Mouse (Mus musculus) thymus, postnatal 4 days (tissue): Measurements from ENCODE around the gene Ldhal6b.
A peak's percentile ranks its signal among the peaks of the same experiment; 100 is the strongest.

Experiments
- DNase-seq: peaks from one replicate; pipeline ENCODE4 v3.0.0; 2021

Ldhal6b gene

DNA sequence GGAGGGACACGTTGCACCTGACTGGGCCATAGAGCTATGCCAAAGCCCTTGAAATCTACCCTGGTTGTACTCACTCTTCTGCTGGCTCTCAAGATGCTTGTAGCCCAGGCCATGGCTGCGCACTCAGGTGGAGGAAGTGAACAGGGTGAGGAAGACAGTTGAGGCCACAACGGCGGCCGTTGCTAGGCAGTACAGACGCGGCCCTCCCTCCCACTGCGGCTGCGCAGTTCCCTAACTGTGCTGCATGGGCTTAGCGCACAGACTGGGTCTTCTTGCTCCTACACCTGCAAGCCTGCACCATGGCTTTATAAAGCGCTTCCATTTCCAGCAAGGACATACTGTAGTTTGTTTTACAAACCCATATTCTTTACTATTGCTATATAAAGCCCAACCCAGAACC, at the start of gene Ldhal6b:
Gene Ldhal6b, minus strand, starts transcription at position 223 of the 400 bp plus-strand sequence.
- no peak for DNase-seq

DNA sequence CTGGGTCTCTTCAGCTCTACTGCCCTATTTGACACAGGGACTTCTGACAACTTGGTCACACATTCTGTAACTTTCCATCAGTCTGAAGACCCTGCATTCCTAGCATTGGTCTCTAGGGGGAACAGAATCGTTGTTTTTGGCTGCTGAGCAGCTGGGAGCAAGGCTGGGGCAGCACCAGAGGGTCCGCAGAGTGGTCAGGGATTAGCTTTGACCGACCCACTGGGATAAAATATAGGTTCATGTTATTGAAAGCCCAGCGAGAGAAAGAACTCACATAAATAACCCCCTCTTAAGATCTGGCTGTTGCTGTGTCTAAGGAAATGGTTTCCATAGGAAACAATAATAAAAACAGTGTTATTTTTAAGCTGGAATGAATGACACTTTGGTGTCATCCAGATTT, 48.6 kb upstream of the Ldhal6b start:
- no peak for DNase-seq

DNA sequence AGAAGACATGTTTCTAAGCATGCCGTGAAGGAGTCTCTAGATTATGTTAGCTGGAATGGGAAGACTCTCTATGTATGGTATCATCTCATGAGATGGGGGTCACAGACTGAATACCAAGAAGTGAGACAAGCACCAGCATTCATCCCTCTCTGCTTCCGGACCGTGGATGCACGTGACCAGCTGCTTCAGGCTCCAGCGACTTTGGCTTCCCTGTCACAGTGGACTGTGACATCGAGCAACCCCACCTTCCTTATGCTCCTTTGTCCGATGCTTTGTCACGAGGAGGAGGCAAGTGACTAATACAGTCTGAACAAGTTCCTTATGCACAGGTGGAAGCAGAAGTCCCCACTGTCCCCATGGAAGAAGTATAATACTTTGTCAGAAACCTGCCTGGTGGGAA, 48.2 kb upstream of the Ldhal6b start:
- no peak for DNase-seq

DNA sequence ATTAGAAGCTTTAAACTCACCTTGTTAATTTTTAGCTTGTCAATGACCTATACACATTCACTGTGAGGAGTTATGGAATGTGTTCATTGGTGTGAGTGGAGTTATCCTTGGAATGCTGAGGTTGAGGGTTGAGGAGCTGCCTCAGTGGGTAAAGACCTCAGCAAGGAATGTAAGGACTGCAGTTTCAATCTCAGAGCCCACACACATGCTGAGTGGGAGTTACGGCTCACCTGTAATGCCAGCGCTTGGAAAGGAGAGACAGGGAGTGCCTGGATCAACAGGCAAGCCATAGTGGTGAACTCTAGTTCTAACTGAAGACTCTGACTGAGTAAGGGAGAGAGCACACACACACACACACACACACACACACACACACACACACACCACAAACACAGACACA, 45.3 kb upstream of the Ldhal6b start:
- DNase-seq, result no peak

DNA sequence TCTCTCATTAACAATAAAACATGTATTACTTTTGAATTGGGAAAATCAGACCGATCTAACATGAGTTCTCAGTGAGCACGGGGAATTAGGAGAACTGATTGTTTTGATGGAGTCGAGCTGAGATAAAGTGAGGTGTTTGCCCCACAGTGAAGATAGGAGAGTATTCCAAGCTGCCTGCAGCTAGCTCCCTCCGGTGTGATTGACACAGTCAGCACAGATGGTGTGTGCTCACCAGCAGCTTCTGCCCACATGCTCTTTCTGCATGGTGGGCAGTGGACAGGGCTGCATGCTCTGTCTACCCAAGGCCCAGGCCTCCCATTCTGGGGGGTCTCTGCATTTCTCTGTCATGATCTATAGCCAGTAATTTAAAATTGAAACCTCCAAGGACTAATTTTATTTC, 35.1 kb upstream of the Ldhal6b start:
- no peak for DNase-seq

DNA sequence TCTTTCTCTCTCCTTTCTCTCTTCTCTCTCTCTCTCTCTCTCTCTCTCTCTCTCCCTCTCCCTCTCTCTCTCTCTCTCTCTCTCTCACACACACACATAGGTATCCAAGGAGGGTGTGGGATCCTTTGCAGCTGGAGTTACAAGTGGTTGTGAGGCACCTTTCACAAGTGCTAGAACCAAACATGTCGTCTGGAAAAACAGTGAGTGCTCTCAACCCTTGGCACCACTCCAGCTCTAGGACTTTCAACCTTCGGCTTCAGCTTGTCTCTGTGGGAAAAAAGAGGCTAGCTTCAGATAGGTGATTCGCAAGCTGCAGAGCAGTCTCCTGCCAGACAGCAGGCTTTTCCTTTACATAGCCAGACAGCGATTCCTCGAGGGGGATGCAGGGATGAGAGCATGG, 25.2 kb upstream of the Ldhal6b start:
- no peak for DNase-seq

DNA sequence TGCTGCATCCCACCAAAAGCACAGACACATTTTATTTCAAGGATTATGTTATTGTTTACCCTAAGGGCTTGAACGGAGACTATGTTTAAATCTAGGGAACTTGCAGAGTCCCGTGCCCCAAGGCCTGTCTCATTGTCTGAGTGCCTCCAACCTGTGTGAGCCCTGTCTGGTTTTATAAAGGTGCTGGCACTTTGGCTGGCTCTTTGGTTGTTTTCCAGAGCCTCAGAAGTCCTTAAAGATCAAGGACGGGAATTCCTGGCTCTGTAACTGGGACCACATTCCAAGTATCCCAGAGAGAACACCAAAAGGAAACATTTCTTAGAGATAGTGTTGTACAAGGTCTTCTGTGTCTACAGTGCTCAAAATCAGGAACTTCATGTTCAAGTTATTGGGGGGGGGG, 24.7 kb upstream of the Ldhal6b start:
- no peak for DNase-seq

DNA sequence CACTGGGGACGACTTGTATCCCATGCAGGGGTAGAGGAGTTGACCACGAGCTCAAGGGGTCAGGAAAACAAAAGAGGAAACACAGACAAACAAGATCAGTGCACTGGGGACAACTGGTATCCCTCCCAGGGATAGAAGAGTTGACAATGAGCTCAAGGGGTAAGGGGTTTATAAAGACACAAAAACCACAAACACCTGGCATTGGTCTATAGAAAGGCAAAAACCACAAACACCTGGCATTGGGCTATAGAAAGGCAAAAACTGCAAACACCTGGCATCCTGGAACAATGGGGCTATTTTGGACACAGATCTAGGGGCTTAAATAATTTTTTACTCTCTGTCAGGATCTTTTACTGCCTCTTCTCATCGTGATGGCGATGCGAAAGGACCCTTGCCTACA, 23.8 kb upstream of the Ldhal6b start:
- DNase-seq, result peak; percentile 15

DNA sequence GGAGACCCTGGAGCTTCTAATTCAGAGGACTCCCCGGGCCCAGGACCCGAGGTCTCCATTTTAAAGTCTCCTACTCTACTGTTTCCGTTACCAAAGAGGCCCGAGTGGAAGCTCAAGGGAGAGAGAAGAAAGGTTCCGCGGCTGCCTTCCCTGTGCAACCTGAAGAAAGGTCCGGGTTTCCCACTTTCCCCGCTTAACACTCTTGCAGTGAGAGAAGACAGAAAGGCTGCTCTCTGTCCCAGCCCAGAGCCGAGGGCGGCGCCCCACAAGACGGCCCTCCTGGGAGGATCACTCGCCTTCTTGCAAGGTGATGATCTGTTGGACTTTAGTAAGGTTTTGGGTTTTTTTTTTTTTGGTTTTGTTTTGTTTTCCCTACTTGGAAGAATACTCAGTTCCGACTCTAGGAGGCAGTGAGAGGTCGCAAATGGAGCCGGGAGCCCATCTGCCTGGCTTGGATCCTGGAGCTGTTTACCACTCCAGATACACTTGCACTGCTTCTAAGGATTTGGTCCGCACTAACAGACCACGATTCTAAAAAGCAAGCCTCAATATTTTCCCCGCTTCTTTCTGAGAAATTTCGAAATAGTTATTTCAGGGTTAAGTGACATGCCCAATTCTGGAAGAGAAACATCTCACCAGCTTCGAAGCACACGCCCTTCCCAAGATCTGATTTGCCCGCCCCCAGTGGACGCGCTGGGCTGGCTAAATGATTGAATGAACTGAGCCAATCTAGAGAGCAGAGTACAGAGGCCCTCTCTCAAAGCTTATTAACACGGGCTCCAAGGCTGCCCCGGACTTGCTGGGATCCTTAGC, 21.8 kb upstream of the Ldhal6b start, which contains the start of gene Tmem242:
Gene Tmem242, minus strand, starts transcription at position 101 of the 813 bp plus-strand sequence.
- DNase-seq, result peak; percentile 93

DNA sequence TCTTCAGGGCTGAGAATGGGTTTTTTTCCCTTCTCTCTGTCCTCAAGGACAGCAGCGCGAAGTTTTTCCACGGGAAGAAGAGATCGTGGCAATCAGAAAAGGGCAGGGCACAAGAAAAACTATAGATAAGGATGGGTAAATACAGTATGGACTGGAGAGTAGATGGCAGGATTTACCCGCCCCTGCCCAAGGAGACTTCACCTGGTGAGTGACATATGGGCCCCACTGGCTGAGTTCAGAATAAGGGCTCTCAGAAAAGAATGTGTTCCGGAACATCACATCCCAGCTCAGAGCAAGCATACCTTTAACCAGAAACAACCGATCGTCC, 21.2 kb upstream of the Ldhal6b start:
- DNase-seq, result no peak

DNA sequence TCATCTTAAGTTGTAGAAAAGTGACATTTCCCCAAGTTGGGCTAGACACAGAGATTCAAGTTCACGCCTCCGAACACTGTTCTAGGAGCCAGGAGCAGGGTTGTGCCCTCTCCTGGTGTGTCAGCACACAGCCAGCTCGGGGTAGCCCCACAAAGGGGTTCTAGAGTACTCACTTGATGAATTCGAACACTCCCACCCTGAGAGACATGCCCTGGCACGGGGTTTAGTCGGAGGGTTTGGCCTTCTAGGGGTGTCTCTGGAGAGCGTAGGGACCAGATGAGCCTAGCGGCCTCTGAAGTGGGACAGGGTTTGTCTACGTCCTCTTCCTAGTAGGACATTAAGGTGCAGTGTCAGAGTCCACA, 11.2 kb upstream of the Ldhal6b start:
- no peak for DNase-seq

DNA sequence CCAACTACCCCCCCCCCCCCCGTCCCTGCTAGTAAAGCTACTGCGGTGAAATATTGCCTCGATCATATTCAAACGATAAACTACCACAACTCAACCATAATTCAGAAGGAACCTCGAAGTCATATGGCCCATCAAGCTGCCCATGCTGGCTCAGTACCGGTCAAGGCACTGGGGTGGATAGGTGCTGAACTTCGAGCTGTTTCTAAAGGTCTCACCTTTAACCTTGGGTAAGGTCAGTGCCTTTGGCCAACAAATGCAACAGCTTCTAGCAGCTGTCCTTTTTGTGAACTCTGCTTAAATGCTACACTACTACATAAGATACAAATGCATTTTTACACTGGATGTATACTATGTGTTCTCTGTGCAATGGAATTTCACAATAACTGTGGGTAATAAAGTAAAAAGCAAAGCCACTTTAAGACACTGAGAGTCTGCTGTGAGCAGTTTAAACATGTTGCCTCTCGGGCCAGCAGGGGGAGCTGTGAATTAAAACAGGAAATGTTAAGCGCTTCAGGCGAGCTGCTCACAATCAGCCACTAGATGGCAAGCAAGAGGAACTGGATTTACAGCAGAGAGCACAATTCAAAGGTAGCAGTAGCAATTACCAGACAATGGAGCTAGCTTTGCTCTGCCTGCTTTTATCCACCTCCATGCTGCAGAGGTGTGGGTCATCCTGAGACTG, 10.7 kb upstream of the Ldhal6b start:
- DNase-seq, result peak; percentile 96

DNA sequence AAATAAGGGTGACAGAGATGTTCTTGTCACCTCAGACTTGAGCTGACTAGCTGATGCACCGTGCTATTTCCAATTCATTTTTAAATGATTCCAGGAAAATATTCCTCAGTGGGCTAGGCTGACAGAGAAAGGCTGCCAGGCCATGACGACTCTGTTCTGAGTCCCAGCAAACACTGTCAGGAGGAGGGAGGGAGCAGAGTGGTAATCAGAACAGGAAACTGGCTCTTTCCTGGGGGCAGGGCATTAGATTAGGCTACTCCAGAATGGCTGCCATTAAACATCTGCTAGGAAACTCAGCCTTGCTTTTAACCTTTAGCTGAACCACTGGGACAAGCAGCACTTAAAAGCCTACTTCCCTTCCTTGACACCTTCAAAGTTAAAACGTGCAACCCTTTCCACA, 6.6 kb upstream of the Ldhal6b start:
- DNase-seq, result no peak

DNA sequence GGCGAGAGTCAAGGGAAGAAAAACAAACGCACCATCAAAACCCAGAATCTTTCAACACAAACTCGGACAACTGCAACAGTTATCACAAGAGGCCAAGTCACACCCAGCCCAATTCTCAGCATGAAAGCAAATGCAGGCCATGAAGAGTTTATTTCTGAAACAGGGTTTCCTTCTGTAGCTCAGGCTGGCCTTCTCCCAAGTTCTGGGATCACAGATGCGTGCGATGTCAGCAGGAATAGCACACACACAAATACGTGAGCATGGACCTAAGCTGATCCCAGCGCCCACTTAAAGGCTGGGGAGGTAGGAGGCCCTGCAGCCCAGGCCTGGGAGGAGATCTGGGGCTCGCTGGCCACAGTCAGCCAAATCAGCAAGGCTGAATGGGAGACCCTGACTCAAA, 5.6 kb upstream of the Ldhal6b start:
- no peak for DNase-seq

DNA sequence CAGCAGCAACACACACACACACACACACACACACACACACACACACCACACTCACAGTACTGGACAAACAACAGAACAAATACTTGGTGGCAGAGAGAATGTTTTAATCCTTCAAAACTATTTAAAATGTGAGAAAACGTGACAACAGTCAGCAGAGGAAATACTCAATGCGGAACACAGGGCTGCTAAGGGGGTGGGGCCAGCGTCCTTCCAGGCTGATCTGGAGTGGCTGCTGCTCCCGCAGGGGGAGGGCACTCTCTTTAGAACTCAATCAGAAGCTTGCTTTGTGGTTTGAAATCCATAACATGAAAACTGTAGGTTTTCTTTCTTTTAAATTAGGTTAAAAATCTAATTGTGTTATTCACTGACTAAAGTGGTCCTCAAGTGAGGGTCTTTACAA, 3.3 kb upstream of the Ldhal6b start:
- DNase-seq, result peak; percentile 33

DNA sequence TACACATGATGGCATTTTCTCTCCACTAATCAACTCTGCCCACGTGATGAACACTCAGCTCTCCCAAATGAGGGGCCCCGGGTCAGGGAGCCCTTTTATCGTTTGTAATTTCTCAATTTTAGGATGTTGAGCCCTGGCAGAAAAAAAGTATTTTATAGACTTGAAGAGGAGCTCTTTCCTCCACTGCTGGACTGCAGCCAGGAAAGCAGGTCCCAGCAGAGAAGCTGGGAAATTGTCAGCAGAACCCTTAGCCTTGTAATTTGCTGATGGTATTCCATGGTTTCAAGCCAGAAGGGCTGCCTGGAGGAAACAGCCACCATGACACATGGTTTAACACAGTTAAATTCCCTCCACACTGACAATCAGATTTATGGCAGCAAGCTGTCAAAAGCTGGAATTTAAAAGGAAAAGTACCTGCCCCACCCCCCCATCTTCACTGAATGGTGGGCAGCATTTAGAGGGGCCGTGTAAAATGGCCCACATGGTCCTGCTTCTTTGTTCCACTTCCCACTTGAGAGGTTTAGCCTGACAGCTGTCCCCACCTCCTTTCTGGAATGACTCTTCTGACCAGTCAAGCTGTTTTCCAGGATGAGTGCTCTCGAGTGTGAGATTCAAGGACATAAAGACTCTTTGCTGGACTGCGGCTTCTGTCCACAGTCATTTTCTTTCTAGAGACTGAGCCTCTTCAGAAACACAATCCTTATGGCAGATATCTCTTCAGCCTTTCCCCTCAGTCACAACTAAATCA, 1.4 kb upstream of the Ldhal6b start:
- no peak for DNase-seq

DNA sequence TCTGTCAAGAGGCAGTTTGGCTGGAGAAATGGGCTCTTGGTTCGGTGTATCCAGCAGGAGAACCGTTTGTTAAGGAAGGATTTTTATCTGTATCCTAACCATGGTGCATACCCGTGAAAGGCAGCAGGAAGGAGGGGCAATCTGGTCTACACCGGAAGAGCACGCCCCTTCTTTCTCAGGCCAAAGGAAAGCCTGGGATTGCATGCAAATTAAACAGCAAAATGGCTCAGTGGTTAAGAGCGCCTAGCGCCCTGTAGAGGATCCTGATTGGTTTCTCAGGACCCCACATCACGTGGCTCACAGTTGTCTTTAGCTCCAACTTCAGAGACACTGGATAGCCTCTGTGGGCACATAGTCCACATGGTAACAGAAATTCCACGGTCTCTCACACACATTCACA, 489 bp upstream of the Ldhal6b start:
- no peak for DNase-seq

DNA sequence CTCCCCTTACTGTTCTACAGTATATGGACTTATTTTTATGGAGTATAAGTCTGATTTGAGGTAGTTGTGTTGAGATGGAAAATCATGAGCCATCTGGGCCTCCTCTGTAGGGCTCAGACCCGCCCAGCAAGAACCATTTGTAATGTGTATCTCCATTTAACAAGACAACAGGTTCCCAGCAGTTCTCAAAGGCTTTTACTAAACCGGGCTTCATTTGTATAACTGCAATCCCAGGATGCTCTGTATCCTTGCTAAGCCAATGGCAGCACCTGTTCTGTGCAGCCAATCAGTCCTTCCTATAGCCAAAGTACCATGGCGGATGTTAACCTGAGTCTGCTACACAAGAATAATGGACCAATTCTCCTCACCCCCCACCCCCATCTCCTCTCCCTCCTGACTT, 2.0 kb downstream of the Ldhal6b start:
- no peak for DNase-seq

DNA sequence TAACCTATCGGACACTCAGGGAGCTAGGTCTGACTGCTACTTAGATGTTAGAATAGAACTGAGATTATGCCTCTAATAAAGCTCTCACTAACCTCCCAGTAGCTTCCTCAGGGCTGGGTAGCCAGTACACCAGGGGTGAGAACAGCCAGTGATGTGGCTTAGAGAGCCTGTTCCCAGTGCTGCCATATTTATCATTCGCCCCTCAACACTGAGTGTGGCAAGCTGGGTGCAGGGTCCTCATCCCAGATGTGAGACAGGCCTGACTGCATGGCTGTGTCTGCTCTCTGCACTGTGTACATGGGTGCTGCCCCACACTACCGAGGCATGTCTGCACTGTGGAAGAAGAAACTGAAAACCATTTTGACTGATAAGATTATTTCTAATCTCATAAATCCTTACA, 4.5 kb downstream of the Ldhal6b start:
- DNase-seq, result no peak

DNA sequence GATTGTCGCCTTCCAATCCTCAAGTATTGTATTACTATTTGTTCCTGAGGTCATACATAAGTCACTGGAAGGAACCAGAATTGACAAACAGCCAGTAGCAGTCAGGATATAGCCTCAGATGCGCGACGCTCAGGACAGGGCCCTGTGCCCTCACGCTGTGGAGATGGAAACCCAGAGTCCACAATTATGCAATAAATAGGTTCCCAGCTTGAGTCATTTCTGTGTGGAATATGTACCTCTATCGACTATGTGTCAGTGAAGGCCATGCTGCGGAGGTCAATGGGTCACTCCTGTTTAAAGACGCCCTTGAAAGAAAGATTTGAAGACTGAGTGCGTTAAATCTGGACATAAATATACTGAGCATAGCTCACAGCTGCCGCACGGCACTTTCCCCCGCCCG, 5.2 kb downstream of the Ldhal6b start:
- DNase-seq, result no peak

DNA sequence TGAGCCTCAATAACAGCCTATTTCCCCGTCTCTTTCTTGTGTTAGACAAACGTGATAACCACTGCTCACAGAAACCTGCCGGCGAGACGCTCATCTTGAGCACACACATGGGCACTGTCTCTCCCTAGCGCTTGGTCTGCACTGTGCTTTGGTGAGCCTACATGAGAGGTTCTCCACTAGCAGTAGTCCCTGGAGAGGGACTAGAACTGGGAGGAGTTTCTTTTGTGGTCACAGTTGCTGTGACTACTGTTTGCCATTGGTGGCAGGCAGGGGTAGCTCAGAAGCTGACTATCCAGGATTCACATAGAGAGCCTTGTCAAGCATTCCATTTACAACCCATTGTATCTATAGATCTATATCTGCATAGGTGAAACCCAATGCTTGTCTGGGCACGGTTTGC, 5.8 kb downstream of the Ldhal6b start:
- no peak for DNase-seq

DNA sequence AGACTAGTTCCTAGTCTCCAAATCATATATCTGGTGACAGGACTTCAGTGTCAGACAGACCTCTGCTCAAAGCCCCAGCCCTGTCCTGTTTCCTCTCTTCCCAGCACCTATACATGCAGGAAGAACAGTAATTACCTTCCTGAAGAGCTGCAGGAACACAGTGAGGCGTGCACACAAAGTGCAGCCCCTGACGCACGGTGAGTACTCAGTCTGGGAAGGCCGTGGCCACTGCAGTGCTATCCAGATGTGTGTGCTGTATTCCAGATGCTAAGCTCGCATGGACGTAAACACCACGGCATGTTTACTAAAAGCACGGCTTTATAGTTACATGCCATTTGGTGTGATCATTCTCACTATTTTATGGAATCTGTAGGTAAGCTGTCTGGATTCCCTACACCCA, 6.3 kb downstream of the Ldhal6b start:
- DNase-seq, result no peak

DNA sequence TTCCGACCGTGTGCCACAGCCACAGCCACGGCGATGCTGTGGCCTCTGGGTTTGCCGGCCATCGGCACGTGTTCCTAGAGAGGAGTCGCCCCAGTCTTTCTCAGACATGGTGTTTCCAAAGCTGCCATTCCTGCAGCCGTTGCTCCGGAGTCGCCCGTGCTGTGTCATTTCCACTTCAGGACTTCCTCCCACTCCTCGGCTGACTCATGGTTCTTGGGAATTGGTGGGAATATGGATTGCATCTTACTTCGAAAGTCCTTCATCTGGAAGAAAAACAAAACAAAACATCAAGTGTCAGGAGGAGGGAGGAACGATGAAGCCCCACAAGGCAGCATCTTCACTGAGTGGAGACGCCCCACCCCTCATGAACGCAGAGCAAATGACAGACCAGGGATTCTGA, 7.4 kb downstream of the Ldhal6b start:
- DNase-seq, result no peak

DNA sequence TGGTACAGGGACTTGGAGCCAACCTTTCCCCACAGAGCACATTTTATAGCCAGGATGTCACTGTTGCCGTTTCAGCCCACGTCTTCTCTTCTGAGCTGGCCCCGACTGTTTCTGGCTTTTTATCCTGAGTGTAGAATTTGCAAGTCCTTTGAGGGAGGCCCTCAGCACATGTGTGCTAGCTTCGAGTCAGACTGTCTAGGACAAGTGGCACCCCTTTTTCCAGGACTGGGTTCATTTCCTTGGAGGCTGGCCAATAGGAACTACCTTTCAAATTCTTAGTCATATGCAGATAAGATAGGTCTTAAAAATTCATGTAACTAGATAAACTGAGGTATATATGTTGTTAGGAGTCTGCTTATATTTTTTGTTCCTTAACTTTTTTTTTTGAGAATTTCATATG, 8.2 kb downstream of the Ldhal6b start:
- no peak for DNase-seq
